Mouse (Mus musculus) common myeloid progenitor, adult 5-6 weeks (primary cell): ENCODE results near the gene Nectin3. TPM values are rescaled to one million over a fixed set of nuclear protein-coding genes. Genes with fewer than 3 reads are reported as not detected.

ENCODE experiments used
- ATAC-seq: replicated peaks from 2 replicates; pipeline ENCODE4 v1.8.0; 2016; ENCODE audit warnings: low read depth, mild to moderate bottlenecking, moderate TSS enrichment, inconsistent platforms; ENCODE audit not compliant: poor library complexity, severe bottlenecking
- total RNA-seq: library from RNA; stranded (forward); fragments of 200-1000, 187-1606 nt; gene quantifications from 2 replicates; pipeline ENCODE4 v1.2.3, GENCODE M21; 2017

Nectin3 gene
- 0.82 and 0.87 TPM in 2 replicates for total RNA-seq

GRCm38 (mm10) chr16:46498421-46498789 lies at the start of gene Nectin3:
TSS of gene Nectin3 (minus strand) at chr16:46498525.
- ATAC-seq, result no peak

DNA sequence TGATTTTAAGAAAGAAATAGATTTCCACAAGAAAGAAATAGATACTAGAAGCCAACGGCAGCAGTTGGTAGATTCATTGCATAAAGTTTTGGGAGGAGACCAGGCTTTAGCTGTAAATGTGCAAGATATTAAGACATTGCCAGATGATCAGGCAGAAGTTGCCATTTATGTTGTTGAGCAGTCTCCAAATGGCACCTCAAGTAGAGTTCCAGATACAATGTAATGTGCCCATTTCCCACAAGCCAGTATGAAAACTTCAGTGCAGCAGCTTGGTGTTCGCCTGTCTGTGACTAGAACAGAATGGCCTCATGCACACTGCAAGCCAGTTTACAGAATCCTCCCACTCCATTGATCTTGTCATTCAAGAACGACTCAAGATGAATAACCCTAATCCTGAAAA lies 39.8 kb upstream of the Nectin3 start:
- no peak for ATAC-seq

- ATAC-seq, result no peak
These were observed 34.3 kb upstream of the Nectin3 start for GRCm38 (mm10) chr16:46532465-46533254.

- ATAC-seq, result no peak
These were observed 32.7 kb upstream of the Nectin3 start for GRCm38 (mm10) chr16:46531023-46531422.

GRCm38 (mm10) chr16:46520885-46521417 lies 22.6 kb upstream of the Nectin3 start:
- no peak for ATAC-seq

GRCm38 (mm10) chr16:46519606-46520005 lies 21.3 kb upstream of the Nectin3 start:
- no peak for ATAC-seq

GRCm38 (mm10) chr16:46507944-46508333 lies 9.6 kb upstream of the Nectin3 start:
- ATAC-seq, result no peak

- no peak for ATAC-seq
These were observed 9.1 kb upstream of the Nectin3 start for GRCm38 (mm10) chr16:46507260-46507943.

DNA sequence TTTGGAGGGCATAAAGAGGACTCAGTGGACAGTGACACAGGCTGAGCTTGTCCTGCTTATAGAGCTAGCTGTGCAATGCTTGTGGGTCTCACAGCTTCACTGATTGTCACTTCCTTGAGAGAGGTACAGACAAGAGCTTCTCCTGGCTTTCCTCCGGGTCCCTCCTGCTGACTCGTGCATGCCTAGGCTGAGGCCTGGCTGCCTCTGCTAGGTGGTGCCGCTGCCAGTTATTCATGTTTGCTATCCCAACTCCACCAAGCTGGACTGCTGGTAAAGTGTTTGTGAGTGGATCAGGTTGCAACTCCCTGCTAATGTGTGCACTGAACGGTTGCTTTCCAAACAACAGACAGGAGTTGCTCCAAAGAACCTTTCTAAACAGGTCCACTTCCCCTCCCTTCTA lies 5.7 kb upstream of the Nectin3 start:
- ATAC-seq, result no peak

DNA sequence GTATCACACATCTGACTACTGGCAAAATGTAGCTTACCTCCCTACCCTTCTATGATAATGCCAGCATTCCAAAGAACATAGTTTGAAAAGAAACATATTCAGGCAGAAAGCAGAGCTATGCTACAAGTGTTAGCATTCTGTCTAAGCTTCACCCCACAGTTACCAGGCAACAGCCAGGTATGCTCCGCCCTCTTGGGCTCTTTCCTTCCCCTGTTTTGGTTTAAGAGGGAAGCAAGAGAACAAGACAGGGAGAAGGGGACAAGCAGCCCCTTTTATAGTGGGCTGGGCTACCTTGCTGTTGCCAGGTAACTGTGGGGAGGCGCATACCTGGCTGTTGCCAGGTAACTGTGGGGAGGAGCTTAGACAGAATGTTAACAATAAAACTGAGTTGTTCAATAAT lies 4.0 kb upstream of the Nectin3 start:
- ATAC-seq, result no peak

GRCm38 (mm10) chr16:46500759-46501158 lies 2.4 kb upstream of the Nectin3 start:
- ATAC-seq, result no peak

GRCm38 (mm10) chr16:46497686-46498420 lies 472 bp downstream of the Nectin3 start:
- peak; percentile 11 for ATAC-seq

GRCm38 (mm10) chr16:46496889-46497685 lies 1.2 kb downstream of the Nectin3 start:
- ATAC-seq, result peak; percentile 75

- ATAC-seq, result peak; percentile 28
These were observed 2.1 kb downstream of the Nectin3 start for GRCm38 (mm10) chr16:46496031-46496868.

DNA sequence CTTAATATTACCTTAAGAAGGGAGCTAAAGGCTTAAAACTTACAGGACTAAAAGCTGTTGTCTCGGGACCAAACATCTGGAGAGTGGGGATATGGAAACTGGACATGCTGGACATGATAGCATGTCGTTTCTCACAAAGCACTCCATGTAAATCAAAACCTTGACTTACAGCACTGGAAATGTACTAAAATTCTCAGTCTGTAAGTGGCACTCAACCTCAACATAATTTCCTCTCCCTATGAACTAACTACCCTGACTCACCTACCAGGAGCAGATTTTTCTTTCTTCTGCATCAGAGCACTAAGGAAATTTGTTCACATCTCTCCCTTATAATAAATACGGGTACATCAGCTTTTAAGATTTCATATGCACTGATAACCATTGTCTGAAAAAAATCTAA lies 3.1 kb downstream of the Nectin3 start:
- no peak for ATAC-seq

- peak; percentile 80 for ATAC-seq
These were observed 10.8 kb downstream of the Nectin3 start for GRCm38 (mm10) chr16:46487436-46488097.

- ATAC-seq, result no peak
These were observed 21.0 kb downstream of the Nectin3 start for GRCm38 (mm10) chr16:46477336-46477735.

- no peak for ATAC-seq
These were observed 46.9 kb downstream of the Nectin3 start for GRCm38 (mm10) chr16:46451421-46451820.
